Mouse (Mus musculus): ENCODE results near the gene Nipsnap2. TPM values are rescaled to one million over a fixed set of nuclear protein-coding genes. Genes with fewer than 3 reads are reported as not detected.

The Nipsnap2 gene
- polyA plus RNA-seq, 1 experiment from 2014 or later, result 98.7 TPM

- Histone ChIP-seq H3K4me1 (replicated peaks; ENCODE audit: control insufficient read depth, insufficient read depth, low read length) (peaks cover 5% of the 10 kb centered on the region; the same call in 1 of the 2 replicates), H3K4me2 (ENCODE audit: low read depth, low read length) (peak overlapping the region; percentile 69), H3K36me3 (ENCODE audit: control insufficient read depth, insufficient read depth, low read length) (no peaks in the 10 kb centered on the region), H3K27me3 (ENCODE audit: control insufficient read depth, insufficient read depth, low read depth, low read length) (no peaks in the 10 kb centered on the region), H3K9me3 (ENCODE audit: control insufficient read depth, low read length) (no peaks in the 10 kb centered on the region), H3K27ac (ENCODE audit: low read length) (no peak overlapping the region), H3K9ac (ENCODE audit: low read length) (peak overlapping the region; percentile 66), H3K4me3 (ENCODE audit: low read length) (peak overlapping the region; percentile 55)
- ATAC-seq (ENCODE audit: low read depth), result no peak
- 27% methylated on average over 11 of the region's 11 CpGs for WGBS
Observed at GRCm38 (mm10) chr5:129778348-129778995, 53.6 kb downstream of the Nipsnap2 start.

GRCm38 (mm10) chr5:129778996-129779716, 54.3 kb downstream of the Nipsnap2 start:
- WGBS, result 1% methylated on average over 32 of the region's 32 CpGs
- H3K36me3 ChIP-seq (ENCODE audit: control insufficient read depth, insufficient read depth, low read length), result no peaks in the 10 kb centered on the region
- peak overlapping the region; percentile 66 for H3K9ac ChIP-seq (ENCODE audit: low read length)
- peaks cover 5% of the 10 kb centered on the region; the same call in 1 of the 2 replicates for H3K4me1 ChIP-seq (replicated peaks; ENCODE audit: control insufficient read depth, insufficient read depth, low read length)
- no peaks in the 10 kb centered on the region for H3K27me3 ChIP-seq (ENCODE audit: control insufficient read depth, insufficient read depth, low read depth, low read length)
- peak overlapping the region; percentile 50; the same call in 1 of the 2 replicates for H3K27ac ChIP-seq (ENCODE audit: low read length)
- H3K9me3 ChIP-seq (ENCODE audit: control insufficient read depth, low read length), result no peaks in the 10 kb centered on the region
- peak overlapping the region; percentile 55 for H3K4me3 ChIP-seq (ENCODE audit: low read length)
- ATAC-seq (ENCODE audit: low read depth), result peak; percentile 93
- H3K4me2 ChIP-seq (ENCODE audit: low read depth, low read length), result peak overlapping the region; percentile 69

- Histone ChIP-seq H3K27me3 (ENCODE audit: control insufficient read depth, insufficient read depth, low read depth, low read length) (no peaks in the 10 kb centered on the region), H3K4me3 (ENCODE audit: low read length) (no peak overlapping the region), H3K4me1 (replicated peaks; ENCODE audit: control insufficient read depth, insufficient read depth, low read length) (peaks cover 5% of the 10 kb centered on the region; the same call in 1 of the 2 replicates), H3K9ac (ENCODE audit: low read length) (no peak overlapping the region), H3K4me2 (ENCODE audit: low read depth, low read length) (no peak overlapping the region), H3K36me3 (ENCODE audit: control insufficient read depth, insufficient read depth, low read length) (no peaks in the 10 kb centered on the region), H3K27ac (ENCODE audit: low read length) (no peak overlapping the region), H3K9me3 (ENCODE audit: control insufficient read depth, low read length) (no peaks in the 10 kb centered on the region)
- no peak for ATAC-seq (ENCODE audit: low read depth)
- 89% methylated on average over 3 of the region's 3 CpGs for WGBS
Observed at GRCm38 (mm10) chr5:129780131-129780530, 55.3 kb downstream of the Nipsnap2 start.

GRCm38 (mm10) chr5:129782211-129782610, 57.3 kb downstream of the Nipsnap2 start:
- no peak overlapping the region for H3K4me3 ChIP-seq (ENCODE audit: low read length)
- H3K27me3 ChIP-seq (ENCODE audit: control insufficient read depth, insufficient read depth, low read depth, low read length), result no peaks in the 10 kb centered on the region
- WGBS, result 44% methylated on average over 3 of the region's 3 CpGs
- H3K4me2 ChIP-seq (ENCODE audit: low read depth, low read length), result no peak overlapping the region
- no peak for ATAC-seq (ENCODE audit: low read depth)
- peaks cover 7% of the 10 kb centered on the region for H3K4me1 ChIP-seq (replicated peaks; ENCODE audit: control insufficient read depth, insufficient read depth, low read length)
- no peaks in the 10 kb centered on the region for H3K36me3 ChIP-seq (ENCODE audit: control insufficient read depth, insufficient read depth, low read length)
- no peak overlapping the region for H3K27ac ChIP-seq (ENCODE audit: low read length)
- no peaks in the 10 kb centered on the region for H3K9me3 ChIP-seq (ENCODE audit: control insufficient read depth, low read length)
- no peak overlapping the region for H3K9ac ChIP-seq (ENCODE audit: low read length)

GRCm38 (mm10) chr5:129785235-129785870, 60.5 kb downstream of the Nipsnap2 start:
- Histone ChIP-seq H3K4me1 (replicated peaks; ENCODE audit: control insufficient read depth, insufficient read depth, low read length) (peaks cover 17% of the 10 kb centered on the region), H3K9me3 (ENCODE audit: control insufficient read depth, low read length) (no peaks in the 10 kb centered on the region), H3K27me3 (ENCODE audit: control insufficient read depth, insufficient read depth, low read depth, low read length) (no peaks in the 10 kb centered on the region), H3K4me2 (ENCODE audit: low read depth, low read length) (no peak overlapping the region), H3K27ac (ENCODE audit: low read length) (no peak overlapping the region), H3K36me3 (ENCODE audit: control insufficient read depth, insufficient read depth, low read length) (peaks cover 14% of the 10 kb centered on the region), H3K4me3 (ENCODE audit: low read length) (no peak overlapping the region), H3K9ac (ENCODE audit: low read length) (no peak overlapping the region)
- no peak for ATAC-seq (ENCODE audit: low read depth)
- 87% methylated on average over 5 of the region's 5 CpGs for WGBS

- H3K36me3 ChIP-seq (ENCODE audit: control insufficient read depth, insufficient read depth, low read length), result peaks cover 20% of the 10 kb centered on the region
- peak overlapping the region; percentile 66 for H3K4me3 ChIP-seq (ENCODE audit: low read length)
- H3K4me2 ChIP-seq (ENCODE audit: low read depth, low read length), result peak overlapping the region; percentile 68
- peak overlapping the region; percentile 84 for H3K9ac ChIP-seq (ENCODE audit: low read length)
- WGBS, result 68% methylated on average over 6 of the region's 6 CpGs
- peak overlapping the region; percentile 99 for H3K27ac ChIP-seq (ENCODE audit: low read length)
- peaks cover 17% of the 10 kb centered on the region for H3K4me1 ChIP-seq (replicated peaks; ENCODE audit: control insufficient read depth, insufficient read depth, low read length)
- H3K9me3 ChIP-seq (ENCODE audit: control insufficient read depth, low read length), result no peaks in the 10 kb centered on the region
- H3K27me3 ChIP-seq (ENCODE audit: control insufficient read depth, insufficient read depth, low read depth, low read length), result no peaks in the 10 kb centered on the region
- no peak for ATAC-seq (ENCODE audit: low read depth)
Observed at GRCm38 (mm10) chr5:129786161-129786560, 61.3 kb downstream of the Nipsnap2 start.

- H3K9ac ChIP-seq (ENCODE audit: low read length), result peak within 1 kb of the TSS; percentile 84
- peak; percentile 99 for ATAC-seq (ENCODE audit: low read depth)
- H3K4me2 ChIP-seq (ENCODE audit: low read depth, low read length), result peak within 1 kb of the TSS; percentile 79
- peaks cover 26% of the 10 kb centered on the region for H3K36me3 ChIP-seq (ENCODE audit: control insufficient read depth, insufficient read depth, low read length)
- H3K27ac ChIP-seq (ENCODE audit: low read length), result peak within 1 kb of the TSS; percentile 99
- H3K4me1 ChIP-seq (replicated peaks; ENCODE audit: control insufficient read depth, insufficient read depth, low read length), result peaks cover 17% of the 10 kb centered on the region
- H3K9me3 ChIP-seq (ENCODE audit: control insufficient read depth, low read length), result no peaks in the 10 kb centered on the region
- H3K27me3 ChIP-seq (ENCODE audit: control insufficient read depth, insufficient read depth, low read depth, low read length), result no peaks in the 10 kb centered on the region
- WGBS, result under 1% methylated on average over 73 of the region's 73 CpGs
- peak within 1 kb of the TSS; percentile 66 for H3K4me3 ChIP-seq (ENCODE audit: low read length)
Observed at GRCm38 (mm10) chr5:129786818-129787790, 62.2 kb downstream of the Nipsnap2 start, which contains the start of gene Psph. Gene Psph (minus strand): TSS chr5:129787449.

- Histone ChIP-seq H3K4me1 (replicated peaks; ENCODE audit: control insufficient read depth, insufficient read depth, low read length) (peaks cover 17% of the 10 kb centered on the region), H3K9me3 (ENCODE audit: control insufficient read depth, low read length) (no peaks in the 10 kb centered on the region), H3K4me2 (ENCODE audit: low read depth, low read length) (peak overlapping the region; percentile 79), H3K27ac (ENCODE audit: low read length) (no peak overlapping the region; the same call in 1 of the 2 replicates), H3K9ac (ENCODE audit: low read length) (peak overlapping the region; percentile 82), H3K27me3 (ENCODE audit: control insufficient read depth, insufficient read depth, low read depth, low read length) (no peaks in the 10 kb centered on the region), H3K36me3 (ENCODE audit: control insufficient read depth, insufficient read depth, low read length) (peaks cover 35% of the 10 kb centered on the region), H3K4me3 (ENCODE audit: low read length) (peak overlapping the region; percentile 66)
- 8% methylated on average over 11 of the region's 11 CpGs for WGBS
- ATAC-seq (ENCODE audit: low read depth), result no peak
Observed at GRCm38 (mm10) chr5:129787818-129788593, 63.1 kb downstream of the Nipsnap2 start.

All from lung, embryonic 16.5 days (tissue).